Mouse (Mus musculus) cerebellum, adult (tissue): ENCODE results near the gene Rpl23a.
A peak's percentile ranks its signal among the peaks of the same experiment; 100 is the strongest.

Source experiments
- ATAC-seq: cut with Nextera tagmentation; 2 replicates; pipeline ENCODE4 v1.9.2; 2017; ENCODE audit warnings: mild to moderate bottlenecking, moderate library complexity, mixed read lengths; ENCODE audit not compliant: insufficient number of reproducible peaks, low FRiP score, low TSS enrichment

Rpl23a gene

GRCm38 (mm10) chr11:78170306-78170705, 13.1 kb downstream of the Rpl23a start:
- ATAC-seq = no peak

- no peak for ATAC-seq
These were observed 14.6 kb downstream of the Rpl23a start for GRCm38 (mm10) chr11:78168541-78169468.

- ATAC-seq = no peak
These were observed 16.0 kb downstream of the Rpl23a start for GRCm38 (mm10) chr11:78167257-78167959.

- no peak for ATAC-seq
These were observed 16.7 kb downstream of the Rpl23a start for GRCm38 (mm10) chr11:78166640-78167039.

- ATAC-seq = no peak
These were observed 17.2 kb downstream of the Rpl23a start for GRCm38 (mm10) chr11:78166161-78166560.

GRCm38 (mm10) chr11:78165761-78166109, 17.6 kb downstream of the Rpl23a start:
- 0 out of 2 replicates have a peak, but pooled peaks have one; percentile 18 for ATAC-seq

GRCm38 (mm10) chr11:78164924-78165760, 18.2 kb downstream of the Rpl23a start, which contains the start of gene Traf4:
Traf4 (minus strand) TSS chr11:78165589.
- peak; percentile 67 for ATAC-seq

GRCm38 (mm10) chr11:78164604-78164923, 18.8 kb downstream of the Rpl23a start:
- no peak for ATAC-seq

- ATAC-seq = no peak
These were observed 19.4 kb downstream of the Rpl23a start for GRCm38 (mm10) chr11:78163681-78164603.

- no peak for ATAC-seq
These were observed 20.3 kb downstream of the Rpl23a start for GRCm38 (mm10) chr11:78163045-78163444.

GRCm38 (mm10) chr11:78162504-78162903, 20.9 kb downstream of the Rpl23a start:
- no peak for ATAC-seq

GRCm38 (mm10) chr11:78161968-78162367, 21.4 kb downstream of the Rpl23a start:
- ATAC-seq = no peak

GRCm38 (mm10) chr11:78161169-78161568, 22.2 kb downstream of the Rpl23a start:
- ATAC-seq = no peak

GRCm38 (mm10) chr11:78160675-78161074, 22.7 kb downstream of the Rpl23a start:
- ATAC-seq = no peak

- no peak for ATAC-seq
These were observed 23.2 kb downstream of the Rpl23a start for GRCm38 (mm10) chr11:78160171-78160570.

GRCm38 (mm10) chr11:78159557-78159956, 23.8 kb downstream of the Rpl23a start:
- ATAC-seq = no peak

- ATAC-seq = peak; percentile 76; the same call in 1 of the 2 replicates
These were observed 24.3 kb downstream of the Rpl23a start for GRCm38 (mm10) chr11:78159096-78159495.

GRCm38 (mm10) chr11:78156156-78156699, 27.2 kb downstream of the Rpl23a start:
- ATAC-seq = no peak

GRCm38 (mm10) chr11:78155674-78156073, 27.7 kb downstream of the Rpl23a start:
- ATAC-seq = no peak
